Comparison of ENCODE assay signal across 12 mouse cellular contexts in the genomic region with DNA sequence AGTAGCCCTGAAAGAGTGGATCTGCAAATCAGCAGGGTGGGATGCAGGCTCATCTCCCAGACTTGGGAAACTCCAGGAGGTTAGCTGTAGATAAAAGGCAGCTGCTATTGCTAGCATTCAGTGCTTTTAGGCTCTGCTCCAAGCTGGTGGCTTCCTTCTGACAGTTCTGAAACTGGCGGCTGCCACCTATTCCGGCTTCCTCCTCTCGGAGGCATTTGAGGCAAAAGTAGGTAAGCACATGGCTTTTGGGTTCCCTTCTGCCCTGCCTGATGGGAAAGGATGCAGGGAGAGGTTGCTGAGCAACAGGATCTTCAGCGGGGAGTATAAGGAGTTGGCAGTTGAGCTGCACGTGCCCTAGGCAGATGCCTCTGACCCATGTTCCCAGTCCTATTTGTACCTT.
DNase-seq lines count a peak whose midpoint lies in the region; ATAC-seq and TF ChIP-seq lines count a peak whose summit lies in the region.
"Had no signal": no experiment of that assay in that cellular context is flagged by ENCODE, and none has a peak within 500 bp of the region (broad histone marks: within the 10 kb centered on the region; RNA-seq: fewer than 3 reads in every experiment).

No protein-coding gene starts in this region.

- H3K4me1 ChIP-seq in hindbrain, postnatal 0 days (ENCODE audit: insufficient read depth, low read length) = peaks cover 21% of the 10 kb centered on the region; the same call in 1 of the 2 replicates
- peaks cover 11% of the 10 kb centered on the region; the same call in 1 of the 2 replicates for H3K4me1 ChIP-seq in hindbrain, embryonic 11.5 days (replicated peaks; ENCODE audit: control insufficient read depth, insufficient read depth, low read length)
- H3K4me1 ChIP-seq in forebrain, embryonic 14.5 days (ENCODE audit: control insufficient read depth, insufficient read depth, low read length) = peaks cover 36% of the 10 kb centered on the region
- H3K4me1 ChIP-seq in liver, embryonic 11.5 days (replicated peaks; ENCODE audit: control insufficient read depth, insufficient read depth, low read length) = no peaks in the 10 kb centered on the region
- H3K4me1 ChIP-seq in hindbrain, embryonic 12.5 days = peaks cover 40% of the 10 kb centered on the region

- no peak overlapping the region for H3K4me2 ChIP-seq in hindbrain, postnatal 0 days (ENCODE audit: low read depth, low read length)
- H3K4me2 ChIP-seq in hindbrain, embryonic 11.5 days (replicated peaks; ENCODE audit: low read depth, low read length) = no peak overlapping the region
- H3K4me2 ChIP-seq in forebrain, embryonic 14.5 days (ENCODE audit: low read length) = no peak overlapping the region
- no peak overlapping the region for H3K4me2 ChIP-seq in liver, embryonic 11.5 days
- H3K4me2 ChIP-seq in hindbrain, embryonic 12.5 days (replicated peaks) = no peak overlapping the region
- H3K4me2 ChIP-seq: heart, embryonic 11.5 days; neural tube, embryonic 12.5 days had no signal

- WGBS in hindbrain, postnatal 0 days = 25% methylated on average over 5 of the region's 5 CpGs
- 56% methylated on average over 5 of the region's 5 CpGs for WGBS in hindbrain, embryonic 11.5 days
- WGBS in forebrain, embryonic 14.5 days = 22% methylated on average over 5 of the region's 5 CpGs
- 67% methylated on average over 5 of the region's 5 CpGs for WGBS in liver, embryonic 11.5 days
- 63% methylated on average over 5 of the region's 5 CpGs for WGBS in hindbrain, embryonic 12.5 days

- no peak for TF ChIP-seq CTCF in hindbrain, postnatal 0 days (IDR thresholded peaks at IDR 0.05; ENCODE audit: low read depth)

- peak; percentile 71 for DNase-seq in hindbrain, postnatal 0 days (ENCODE audit: low spot score)
- DNase-seq in hindbrain, embryonic 11.5 days (ENCODE audit: low spot score) = no peak
- DNase-seq in forebrain, embryonic 14.5 days (ENCODE audit: low spot score) = peak; percentile 57
- DNase-seq in left cerebral cortex, postnatal 14 days (ENCODE audit: low spot score in 2 of 2) = peak; percentile 45 to 80
- DNase-seq in right cerebral cortex, postnatal 25 days = peak; percentile 25
- DNase-seq in embryo, embryonic 9.5 days (ENCODE audit: extremely low spot score) = no peak
- no peak for DNase-seq in liver, embryonic 11.5 days (ENCODE audit: low spot score)
- DNase-seq: lung, adult 2 months had no signal

- no peak overlapping the region for H3K4me3 ChIP-seq in hindbrain, postnatal 0 days (ENCODE audit: low read length)
- H3K4me3 ChIP-seq in hindbrain, embryonic 11.5 days (ENCODE audit: low read depth, low read length) = no peak overlapping the region
- no peak overlapping the region for H3K4me3 ChIP-seq in forebrain, embryonic 14.5 days (ENCODE audit: low read depth, low read length)
- H3K4me3 ChIP-seq in liver, embryonic 11.5 days (ENCODE audit: low read depth, low read length) = no peak overlapping the region
- H3K4me3 ChIP-seq in hindbrain, embryonic 12.5 days = no peak overlapping the region
- H3K4me3 ChIP-seq: erythroblast, embryonic 14.5 days; neural tube, embryonic 12.5 days had no signal

- intact Hi-C loops in left cerebral cortex, postnatal 14 days (cut with DNase I) = no loop called here

- H3K27me3 ChIP-seq in hindbrain, postnatal 0 days (ENCODE audit: insufficient read depth, low read length) = no peaks in the 10 kb centered on the region; the same call in 1 of the 2 replicates
- no peaks in the 10 kb centered on the region for H3K27me3 ChIP-seq in hindbrain, embryonic 11.5 days (ENCODE audit: control insufficient read depth, insufficient read depth, low read length)
- H3K27me3 ChIP-seq in forebrain, embryonic 14.5 days (replicated peaks; ENCODE audit: control insufficient read depth, insufficient read depth, low read length) = no peaks in the 10 kb centered on the region
- H3K27me3 ChIP-seq in liver, embryonic 11.5 days (replicated peaks; ENCODE audit: control insufficient read depth, insufficient read depth, low read length) = no peaks in the 10 kb centered on the region
- H3K27me3 ChIP-seq in hindbrain, embryonic 12.5 days = no peaks in the 10 kb centered on the region; the same call in 1 of the 2 replicates
- H3K27me3 ChIP-seq: neural tube, embryonic 12.5 days had no signal

- H3K9me3 ChIP-seq in hindbrain, postnatal 0 days (ENCODE audit: low read length) = no peaks in the 10 kb centered on the region
- no peaks in the 10 kb centered on the region for H3K9me3 ChIP-seq in hindbrain, embryonic 11.5 days (ENCODE audit: control insufficient read depth, low read length)
- H3K9me3 ChIP-seq in forebrain, embryonic 14.5 days (replicated peaks; ENCODE audit: control insufficient read depth, low read length) = no peaks in the 10 kb centered on the region
- H3K9me3 ChIP-seq in liver, embryonic 11.5 days (ENCODE audit: control insufficient read depth, low read length) = no peaks in the 10 kb centered on the region
- H3K9me3 ChIP-seq in hindbrain, embryonic 12.5 days (replicated peaks) = no peaks in the 10 kb centered on the region
- H3K9me3 ChIP-seq: neural tube, embryonic 12.5 days had no signal

- ATAC-seq in hindbrain, postnatal 0 days = peak; percentile 47; the same call in 1 of the 2 replicates
- no peak for ATAC-seq in hindbrain, embryonic 11.5 days (ENCODE audit: low FRiP score)
- ATAC-seq in forebrain, embryonic 14.5 days = no peak
- no peak for ATAC-seq in liver, embryonic 11.5 days (replicated peaks; ENCODE audit: low FRiP score)
- no peak for ATAC-seq in hindbrain, embryonic 12.5 days (ENCODE audit: low FRiP score)

- peak overlapping the region; percentile 32; the same call in 1 of the 2 replicates for H3K27ac ChIP-seq in hindbrain, postnatal 0 days
- no peak overlapping the region for H3K27ac ChIP-seq in hindbrain, embryonic 11.5 days (ENCODE audit: low read depth, low read length)
- H3K27ac ChIP-seq in forebrain, embryonic 14.5 days (ENCODE audit: low read depth, low read length) = peak overlapping the region; percentile 76; the same call in 1 of the 2 replicates
- no peak overlapping the region for H3K27ac ChIP-seq in liver, embryonic 11.5 days (ENCODE audit: low read depth, low read length)
- no peak overlapping the region for H3K27ac ChIP-seq in hindbrain, embryonic 12.5 days
- H3K27ac ChIP-seq: neural tube, embryonic 12.5 days had no signal

- H3K36me3 ChIP-seq in hindbrain, postnatal 0 days (ENCODE audit: insufficient read depth, low read length) = no peaks in the 10 kb centered on the region
- no peaks in the 10 kb centered on the region for H3K36me3 ChIP-seq in hindbrain, embryonic 11.5 days (ENCODE audit: control insufficient read depth, insufficient read depth, low read length)
- no peaks in the 10 kb centered on the region for H3K36me3 ChIP-seq in forebrain, embryonic 14.5 days (ENCODE audit: control insufficient read depth, insufficient read depth, low read length)
- no peaks in the 10 kb centered on the region for H3K36me3 ChIP-seq in liver, embryonic 11.5 days (ENCODE audit: control insufficient read depth, insufficient read depth, low read length)
- H3K36me3 ChIP-seq in hindbrain, embryonic 12.5 days = no peaks in the 10 kb centered on the region
- H3K36me3 ChIP-seq: neural tube, embryonic 12.5 days had no signal

- no peak overlapping the region for H3K9ac ChIP-seq in hindbrain, postnatal 0 days (replicated peaks; ENCODE audit: low read length)
- H3K9ac ChIP-seq in hindbrain, embryonic 11.5 days (ENCODE audit: low read depth, low read length) = no peak overlapping the region
- no peak overlapping the region for H3K9ac ChIP-seq in forebrain, embryonic 14.5 days (ENCODE audit: low read length)
- no peak overlapping the region for H3K9ac ChIP-seq in liver, embryonic 11.5 days (ENCODE audit: low read depth, low read length)
- no peak overlapping the region for H3K9ac ChIP-seq in hindbrain, embryonic 12.5 days
- H3K9ac ChIP-seq: neural tube, embryonic 12.5 days had no signal

Comparison
In these comparisons a context has a peak if more than half of its experiments do, and no peak if none do; other contexts are left out.
1. DNase-seq: peak in hindbrain, postnatal 0 days (single experiment), forebrain, embryonic 14.5 days (single experiment), left cerebral cortex, postnatal 14 days (2 of 2) and right cerebral cortex, postnatal 25 days (single experiment); none in hindbrain, embryonic 11.5 days (single experiment), embryo, embryonic 9.5 days (single experiment) and liver, embryonic 11.5 days (single experiment).
2. H3K27ac ChIP-seq: peak in hindbrain, postnatal 0 days (single experiment) and forebrain, embryonic 14.5 days (single experiment); none in hindbrain, embryonic 11.5 days (single experiment), liver, embryonic 11.5 days (single experiment) and hindbrain, embryonic 12.5 days (single experiment).